Mouse (Mus musculus) midbrain, postnatal 0 days (tissue): ENCODE results near the gene Golga7b. TPM values are rescaled to one million over a fixed set of nuclear protein-coding genes. Genes with fewer than 3 reads are reported as not detected.

Experiments
- ATAC-seq: fragments of 200-750 bp; cut with Nextera tagmentation; 2 replicates; pipeline ENCODE4 v1.8.0; 2017; ENCODE audit warnings: moderate number of reproducible peaks, mild to moderate bottlenecking, moderate TSS enrichment, moderate library complexity; ENCODE audit not compliant: low FRiP score
- DNase-seq: peaks from one replicate; pipeline ENCODE4 v3.0.0-alpha.2; 2015; ENCODE audit warnings: low spot score
- H3K27ac ChIP-seq: fragments of 300-500 bp; sonication (generic); 2 replicates; pipeline ENCODE4 v1.5.1; 2014; ENCODE audit warnings: low read depth, mild to moderate bottlenecking, low read length, mixed read lengths
- H3K27me3 ChIP-seq: fragments of 300-500 bp; sonication (generic); 2 replicates; pipeline ENCODE4 v1.6.1; 2014; ENCODE audit warnings: low read length, control low read depth, mixed read lengths; ENCODE audit not compliant: insufficient read depth
- H3K36me3 ChIP-seq: fragments of 300-500 bp; sonication (generic); 2 replicates; pipeline ENCODE4 v1.6.1; 2014; ENCODE audit warnings: low read length, control low read depth, mixed read lengths; ENCODE audit not compliant: insufficient read depth
- H3K4me1 ChIP-seq: fragments of 300-500 bp; sonication (generic); 2 replicates; pipeline ENCODE4 v1.6.1; 2014; ENCODE audit warnings: mild to moderate bottlenecking, control low read depth, antibody characterized with exemption, low read length, mixed read lengths; ENCODE audit not compliant: insufficient read depth
- H3K4me2 ChIP-seq: fragments of 300-500 bp; sonication (generic); 2 replicates; pipeline ENCODE4 v1.6.1; 2014; ENCODE audit warnings: low read depth, mild to moderate bottlenecking, low read length, mixed read lengths; ENCODE audit not compliant: poor library complexity, severe bottlenecking
- H3K4me3 ChIP-seq: fragments of 300-500 bp; sonication (generic); 2 replicates; pipeline ENCODE4 v1.5.1; 2014; ENCODE audit warnings: low read depth, mild to moderate bottlenecking, low read length, moderate library complexity
- H3K9ac ChIP-seq: fragments of 300-500 bp; sonication (generic); replicated peaks from 2 replicates; pipeline ENCODE4 v1.6.1; 2014; ENCODE audit warnings: mild to moderate bottlenecking, low read length, moderate library complexity, mixed read lengths; ENCODE audit not compliant: poor library complexity, severe bottlenecking
- H3K9me3 ChIP-seq: fragments of 300-500 bp; sonication (generic); 2 replicates; pipeline ENCODE4 v1.6.1; 2016; ENCODE audit warnings: low read length, control low read depth
- CTCF ChIP-seq: IDR thresholded peaks from 2 replicates; pipeline ENCODE4 v1.5.1; 2016; ENCODE audit warnings: antibody characterized with exemption, mild to moderate bottlenecking
- WGBS: fragments of 180-500 bp; shearing (Covaris S2); extraction: QIAGEN DNeasy Blood & Tissue Kit; methylation state at CpG from one replicate; pipeline ENCODE4 v1.1.7; 2014; 5-methylcytosine and 5-hydroxymethylcytosine counted together
- polyA plus RNA-seq: library from polyadenylated mRNA; unstranded; fragments of >200 nt; fragmentation: Nextera tagmentation; extraction: Ambion mirVana; gene quantifications from 2 replicates; pipeline ENCODE4 v1.2.1, GENCODE M21; 2015
- total RNA-seq: library from RNA; depleted of rRNA; stranded (reverse); fragments of >200 nt; gene quantifications from 2 replicates; pipeline ENCODE4 v1.2.3, GENCODE M21; 2014

Gene Golga7b
- total and polyA plus RNA-seq, 2 experiments from 2014 or later = 70.3 to 92.8 TPM

GRCm38 (mm10) chr19:42307019-42307418 is 59.6 kb downstream of the Golga7b start:
- no peak for TF ChIP-seq CTCF
- no peak for ATAC-seq
- H3K27ac ChIP-seq = no peak overlapping the region
- WGBS = 19% methylated on average over 8 of the region's 8 CpGs
- DNase-seq = no peak
- no peak overlapping the region for H3K4me2 ChIP-seq
- H3K4me1 ChIP-seq = no peaks in the 10 kb centered on the region
- no peak overlapping the region for H3K9ac ChIP-seq
- H3K4me3 ChIP-seq = no peak overlapping the region
- no peaks in the 10 kb centered on the region for H3K36me3 ChIP-seq
- H3K9me3 ChIP-seq = no peaks in the 10 kb centered on the region
- no peaks in the 10 kb centered on the region for H3K27me3 ChIP-seq

DNA sequence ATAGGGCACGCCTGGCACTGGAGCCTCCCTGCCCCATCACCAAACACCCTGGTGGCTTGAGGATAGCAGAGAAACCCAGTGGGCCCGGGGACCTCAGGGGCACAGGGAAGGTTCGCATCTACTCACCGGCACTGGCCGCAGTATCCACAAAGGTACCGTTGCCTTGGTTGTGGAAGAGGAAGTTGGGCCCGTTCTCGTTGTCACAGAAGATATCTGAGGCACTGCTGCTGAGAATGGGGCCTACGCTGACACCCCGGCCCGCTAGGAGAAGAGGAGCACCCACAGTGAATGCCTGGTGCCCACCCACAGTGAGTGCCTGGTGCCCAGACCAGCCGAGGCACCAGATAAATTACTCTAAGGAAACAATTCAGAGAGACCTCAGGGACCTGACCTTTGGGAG is 61.6 kb downstream of the Golga7b start:
- 87% methylated on average over 12 of the region's 12 CpGs for WGBS
- Histone ChIP-seq H3K27ac (no peak overlapping the region), H3K9ac (no peak overlapping the region), H3K36me3 (no peaks in the 10 kb centered on the region), H3K9me3 (no peaks in the 10 kb centered on the region), H3K27me3 (no peaks in the 10 kb centered on the region), H3K4me2 (no peak overlapping the region), H3K4me3 (no peak overlapping the region), H3K4me1 (no peaks in the 10 kb centered on the region)
- TF ChIP-seq CTCF = no peak
- no peak for ATAC-seq
- no peak for DNase-seq

DNA sequence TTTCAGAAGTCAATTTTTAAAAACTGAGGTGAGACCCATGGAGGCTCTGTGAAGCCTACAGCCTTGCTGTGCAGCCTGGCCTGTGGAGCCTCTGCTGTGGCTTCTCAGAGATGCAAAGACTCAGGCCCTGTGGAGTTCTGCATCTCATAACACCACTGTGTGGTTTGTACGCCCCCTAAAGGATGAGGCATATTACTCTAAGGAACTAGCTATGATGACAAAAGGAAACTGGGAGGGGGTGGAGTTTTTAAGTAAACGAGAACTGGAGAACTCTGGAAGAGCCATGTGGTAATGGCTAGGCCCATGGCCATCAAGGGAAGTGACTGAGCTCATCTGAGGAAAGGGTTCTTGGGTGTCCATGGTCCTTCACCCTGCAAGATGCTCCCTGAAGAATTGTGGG is 64.0 kb downstream of the Golga7b start:
- H3K27ac ChIP-seq = no peak overlapping the region
- no peak overlapping the region for H3K9ac ChIP-seq
- no peak for DNase-seq
- H3K27me3 ChIP-seq = no peaks in the 10 kb centered on the region
- H3K4me2 ChIP-seq = no peak overlapping the region
- WGBS = 47% methylated on average over 2 of the region's 2 CpGs
- no peaks in the 10 kb centered on the region for H3K9me3 ChIP-seq
- H3K4me1 ChIP-seq = 0 out of 2 replicates have a peak, but pooled peaks cover 3% of the 10 kb centered on the region
- no peak overlapping the region for H3K4me3 ChIP-seq
- TF ChIP-seq CTCF = no peak
- no peaks in the 10 kb centered on the region for H3K36me3 ChIP-seq
- ATAC-seq = no peak

DNA sequence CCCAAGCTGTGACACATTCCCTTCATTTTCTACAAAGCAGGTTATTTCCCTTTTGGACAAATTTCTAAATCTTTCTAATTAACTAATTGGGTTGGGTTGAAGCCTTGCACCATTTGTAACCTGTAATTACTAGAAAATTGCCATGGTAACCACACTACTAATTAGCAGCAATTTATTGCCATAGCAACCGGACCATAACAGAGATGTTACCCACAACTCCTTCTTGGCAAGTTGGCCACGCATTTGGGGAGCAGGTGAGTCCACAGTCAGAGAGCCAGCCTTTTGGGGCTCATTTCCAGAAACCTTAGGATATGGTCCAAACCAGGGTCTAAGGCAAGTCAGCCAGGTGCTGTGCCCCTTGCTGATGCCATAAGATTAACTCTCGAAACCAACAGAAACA is 64.8 kb downstream of the Golga7b start:
- DNase-seq (peak; percentile 76), ATAC-seq (no peak)
- no peak overlapping the region for H3K4me2 ChIP-seq
- no peaks in the 10 kb centered on the region for H3K9me3 ChIP-seq
- no peak overlapping the region for H3K4me3 ChIP-seq
- H3K36me3 ChIP-seq = no peaks in the 10 kb centered on the region
- no peak for TF ChIP-seq CTCF
- no peak overlapping the region for H3K9ac ChIP-seq
- no peak overlapping the region for H3K27ac ChIP-seq
- 67% methylated on average over 3 of the region's 3 CpGs for WGBS
- H3K4me1 ChIP-seq = 0 out of 2 replicates have a peak, but pooled peaks cover 3% of the 10 kb centered on the region
- H3K27me3 ChIP-seq = no peaks in the 10 kb centered on the region

DNA sequence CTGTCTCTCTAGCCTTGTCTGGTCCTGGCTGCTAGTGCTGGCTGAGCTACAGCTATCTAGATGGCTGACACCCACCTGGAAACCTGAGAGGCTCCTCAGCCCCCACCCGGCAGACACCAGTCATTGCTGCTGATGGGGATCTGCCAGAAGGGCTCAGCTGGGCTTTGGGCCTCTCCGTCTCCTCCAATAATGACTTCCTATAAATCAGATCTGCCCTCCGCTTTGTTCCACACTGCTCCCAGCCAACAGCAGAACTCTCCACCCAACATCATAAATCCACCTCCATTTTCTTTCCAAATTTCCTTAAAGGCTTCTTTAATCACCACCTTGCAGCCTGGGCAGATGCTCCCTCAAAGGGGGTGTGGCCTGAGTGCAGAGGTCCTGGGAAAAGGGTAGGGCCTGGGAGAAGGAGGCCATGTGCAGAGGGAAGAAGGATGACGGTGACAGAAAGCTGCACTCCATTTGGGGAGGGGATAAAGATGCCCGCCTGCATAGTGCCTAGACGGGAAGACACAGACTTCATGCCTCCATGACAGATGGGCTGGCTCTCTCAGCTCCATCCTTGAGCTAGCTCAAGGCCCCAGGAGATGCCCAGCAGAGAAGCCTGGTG is 67.8 kb downstream of the Golga7b start:
- no peak for TF ChIP-seq CTCF
- H3K36me3 ChIP-seq = no peaks in the 10 kb centered on the region
- DNase-seq = peak; percentile 40
- WGBS = 78% methylated on average over 6 of the region's 6 CpGs
- H3K9me3 ChIP-seq = no peaks in the 10 kb centered on the region
- H3K27me3 ChIP-seq = no peaks in the 10 kb centered on the region
- H3K9ac ChIP-seq = no peak overlapping the region
- ATAC-seq = no peak
- H3K4me3 ChIP-seq = no peak overlapping the region
- no peak overlapping the region for H3K27ac ChIP-seq
- 0 out of 2 replicates have a peak, but pooled peaks cover 11% of the 10 kb centered on the region for H3K4me1 ChIP-seq
- no peak overlapping the region for H3K4me2 ChIP-seq

GRCm38 (mm10) chr19:42315914-42316313 is 68.5 kb downstream of the Golga7b start:
- 0 out of 2 replicates have a peak, but pooled peaks cover 11% of the 10 kb centered on the region for H3K4me1 ChIP-seq

More at GRCm38 (mm10) chr19:42315914-42316313, 68.5 kb downstream of the Golga7b start:
- no peaks in the 10 kb centered on the region for H3K36me3 ChIP-seq
- no peak overlapping the region for H3K9ac ChIP-seq
- peak; percentile 91 for DNase-seq
- H3K4me3 ChIP-seq = no peak overlapping the region
- H3K27ac ChIP-seq = no peak overlapping the region
- ATAC-seq = peak; percentile 67
- WGBS = 0% methylated on average over 1 of the region's 1 CpGs
- H3K4me2 ChIP-seq = no peak overlapping the region
- no peaks in the 10 kb centered on the region for H3K27me3 ChIP-seq
- H3K9me3 ChIP-seq = no peaks in the 10 kb centered on the region
- TF ChIP-seq CTCF = peak; percentile 99
